Mouse (Mus musculus): ENCODE results near the gene Asna1.
A peak's percentile ranks its signal among the peaks of the same experiment; 100 is the strongest.

Gene Asna1

DNA sequence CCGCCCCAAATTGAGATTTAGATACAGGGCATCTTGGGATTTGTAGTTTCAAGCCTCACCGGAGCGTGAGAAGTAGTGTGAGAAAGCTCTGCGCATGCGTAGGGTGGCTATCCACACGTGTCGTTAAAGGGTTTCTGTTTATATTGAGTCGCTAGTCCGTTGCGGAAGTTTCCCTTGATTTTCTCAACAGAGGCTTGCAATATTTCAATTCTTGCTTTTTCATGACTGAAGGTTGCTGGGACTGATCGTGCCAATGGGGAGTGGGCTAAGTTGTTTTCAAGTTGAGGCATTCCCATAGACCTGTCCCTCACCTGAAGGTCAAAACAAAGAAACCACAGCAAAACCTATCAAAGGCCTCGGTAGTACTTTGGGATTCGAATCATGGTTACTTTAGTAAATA is 9.7 kb upstream of the Asna1 start:
- DNase-seq, result peak; percentile 59

DNA sequence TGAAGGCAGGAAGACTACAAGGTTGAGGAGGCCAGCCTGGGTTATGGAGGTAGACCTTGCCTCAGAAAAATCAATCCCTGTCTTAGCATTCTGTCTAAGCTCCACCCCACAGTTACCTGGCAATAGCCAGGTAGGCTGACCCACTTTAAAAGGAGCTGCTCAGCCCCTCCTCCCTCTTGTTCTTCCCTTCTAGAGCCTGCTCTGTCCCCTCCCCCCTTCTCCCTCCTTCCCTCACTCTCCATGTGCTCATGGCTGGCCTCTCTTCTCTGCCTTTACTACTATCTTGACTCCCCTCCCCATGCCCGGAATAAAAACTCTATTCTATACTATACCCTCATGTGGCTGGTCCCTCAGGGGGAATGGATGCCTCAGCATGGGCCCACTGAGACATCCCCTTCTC is 8.8 kb upstream of the Asna1 start:
- DNase-seq, result no peak

DNA sequence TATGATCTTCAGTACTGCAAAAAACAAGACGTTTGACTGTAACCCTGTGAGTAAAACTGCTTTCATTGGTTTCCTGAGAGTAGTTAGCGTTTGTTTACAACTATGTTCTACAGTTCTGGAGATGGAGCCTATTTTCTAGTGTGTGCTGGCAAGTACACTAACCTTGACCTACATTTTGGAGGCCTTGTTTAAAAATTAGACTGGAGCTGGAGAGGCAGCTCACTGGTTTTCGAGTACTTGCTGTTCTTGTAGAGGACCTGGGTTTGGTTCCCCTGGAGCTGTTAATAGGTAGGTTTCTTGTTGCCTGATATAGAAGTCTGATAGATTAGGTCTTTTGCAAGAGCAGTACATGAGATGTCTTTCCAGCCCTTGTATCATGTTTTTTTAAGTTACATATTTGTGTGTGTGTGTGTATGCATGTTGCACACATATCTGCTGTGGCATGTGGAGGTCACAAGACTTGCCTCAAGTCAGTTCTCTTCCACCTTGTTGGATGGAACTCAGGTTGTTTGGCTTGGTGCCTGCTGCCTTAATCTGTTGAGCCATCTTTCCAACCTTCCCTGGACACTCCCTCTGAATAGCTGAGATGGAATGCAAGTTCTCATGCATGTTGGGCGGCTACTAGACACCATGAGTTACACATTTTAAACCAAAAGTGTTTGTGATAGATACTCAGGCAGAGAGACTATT is 7.7 kb upstream of the Asna1 start:
- no peak for DNase-seq

DNA sequence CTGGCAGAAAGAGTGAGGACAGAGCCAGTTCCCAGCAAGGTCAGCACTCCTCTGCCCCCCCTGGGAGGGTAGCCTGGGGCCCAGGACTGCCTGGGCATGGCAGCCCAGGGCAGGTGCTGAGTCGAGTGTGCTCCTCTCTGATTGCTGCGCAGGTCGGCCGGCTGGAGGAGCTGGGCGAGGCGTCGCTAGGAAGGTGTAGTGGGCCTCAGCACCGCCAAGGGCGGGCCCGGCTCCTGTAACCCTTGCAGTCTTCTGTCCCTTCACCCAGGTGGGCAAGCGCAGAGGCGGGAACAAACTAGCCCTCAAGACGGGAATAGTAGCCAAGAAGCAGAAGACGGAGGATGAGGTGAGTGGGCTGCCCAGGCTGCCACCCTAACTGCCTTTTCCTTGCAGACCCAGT is 4.2 kb upstream of the Asna1 start:
- no peak for DNase-seq

DNA sequence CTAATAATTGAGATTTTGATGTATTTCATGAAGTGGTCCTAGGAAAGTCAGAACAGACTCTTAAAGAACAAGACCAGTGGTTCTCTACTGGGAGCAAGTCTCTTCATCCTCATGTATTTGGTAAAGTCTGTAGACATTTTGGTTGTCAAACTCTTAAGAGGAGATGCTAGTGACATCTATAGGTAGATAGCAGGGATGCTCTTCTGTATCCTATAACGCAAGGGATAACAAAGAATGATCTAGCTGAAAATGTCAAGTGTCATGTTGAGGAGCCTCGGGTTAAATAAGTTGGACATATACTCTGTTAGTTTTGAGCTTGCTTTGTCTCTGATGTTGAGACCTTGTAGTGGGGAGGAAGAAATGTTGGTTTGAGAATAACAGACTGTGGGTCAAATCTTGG is 2.8 kb upstream of the Asna1 start:
- DNase-seq, result no peak

DNA sequence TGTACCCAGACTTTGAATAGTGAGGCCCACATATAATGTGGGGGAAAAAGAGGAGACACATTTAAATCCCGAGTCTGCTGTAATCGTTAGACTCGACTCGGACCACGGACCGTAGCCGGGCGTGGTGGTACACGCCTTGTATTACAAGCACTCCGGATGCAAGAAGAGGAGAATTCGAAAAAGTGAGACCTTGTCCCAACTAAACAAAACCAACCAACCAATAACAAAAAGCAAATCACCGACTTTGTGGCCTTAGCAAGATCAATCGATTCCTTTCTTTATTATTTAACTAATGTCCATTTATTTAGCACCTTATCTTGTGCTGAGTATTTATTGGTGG is 2.4 kb upstream of the Asna1 start:
- DNase-seq, result no peak

DNA sequence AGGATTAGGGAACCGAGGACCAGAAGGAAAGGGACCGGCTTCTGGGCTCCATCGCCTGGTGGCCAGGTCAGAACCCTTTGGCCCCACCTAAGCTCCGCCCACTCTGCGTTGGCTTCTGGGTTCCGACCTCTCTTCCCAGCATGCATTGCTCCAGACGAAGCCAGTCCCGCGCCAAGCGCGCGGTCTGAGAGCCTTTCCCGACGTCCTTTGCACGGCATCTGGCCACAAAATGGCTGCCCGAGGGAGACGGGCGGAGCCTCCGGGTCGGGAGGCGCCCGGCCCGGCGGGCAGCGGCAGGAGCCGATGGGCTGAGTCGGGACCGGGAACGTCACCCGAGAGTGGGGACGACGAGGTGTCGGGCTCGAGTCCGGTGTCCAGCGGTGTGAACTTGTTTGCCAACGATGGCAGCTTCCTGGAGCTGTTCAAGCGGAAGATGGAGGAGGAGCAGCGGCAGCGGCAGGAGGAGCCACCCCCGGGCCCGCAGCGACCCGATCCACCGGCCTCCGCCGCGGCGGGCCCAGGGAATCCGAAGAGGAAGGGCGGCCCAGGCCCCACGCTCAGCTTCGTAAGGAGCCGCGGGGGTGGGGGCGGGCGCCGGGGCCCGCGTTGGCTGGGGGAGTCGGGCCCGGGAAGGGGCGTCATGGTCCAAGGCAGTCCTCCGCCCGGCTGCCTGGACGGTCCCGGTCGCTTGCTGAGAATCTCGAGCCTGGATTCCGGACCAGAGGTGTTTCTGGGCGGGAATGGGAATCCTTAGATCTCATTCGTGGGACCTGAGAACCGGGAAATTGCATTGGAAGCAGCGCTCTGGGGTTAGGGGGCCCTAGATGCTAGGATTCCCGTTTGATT is 1.8 kb upstream of the Asna1 start, which contains the start of gene Trir:
Gene Trir, plus strand, starts transcription at position 154 of the 846 bp plus-strand sequence.
- DNase-seq, result peak; percentile 96

DNA sequence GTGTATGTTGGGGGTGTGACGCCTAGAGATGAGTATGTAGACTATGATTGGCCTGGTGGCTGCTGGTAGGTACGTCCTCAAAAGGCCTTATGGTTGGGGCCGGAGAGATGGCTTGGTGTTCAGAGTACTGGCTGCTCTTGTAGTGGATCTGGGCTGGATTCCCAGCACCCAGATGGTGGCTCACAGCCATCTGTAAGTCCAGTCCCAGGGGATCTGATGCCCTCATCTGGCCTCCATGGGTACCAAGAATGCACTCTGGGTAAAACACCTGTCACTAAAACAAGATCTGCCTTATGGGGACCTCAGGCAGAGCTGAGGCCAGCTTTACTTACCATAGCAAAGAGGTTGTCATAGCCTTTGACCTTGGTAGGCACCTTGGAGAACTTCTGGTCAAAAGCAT is 1.2 kb downstream of the Asna1 start:
- DNase-seq, result no peak

DNA sequence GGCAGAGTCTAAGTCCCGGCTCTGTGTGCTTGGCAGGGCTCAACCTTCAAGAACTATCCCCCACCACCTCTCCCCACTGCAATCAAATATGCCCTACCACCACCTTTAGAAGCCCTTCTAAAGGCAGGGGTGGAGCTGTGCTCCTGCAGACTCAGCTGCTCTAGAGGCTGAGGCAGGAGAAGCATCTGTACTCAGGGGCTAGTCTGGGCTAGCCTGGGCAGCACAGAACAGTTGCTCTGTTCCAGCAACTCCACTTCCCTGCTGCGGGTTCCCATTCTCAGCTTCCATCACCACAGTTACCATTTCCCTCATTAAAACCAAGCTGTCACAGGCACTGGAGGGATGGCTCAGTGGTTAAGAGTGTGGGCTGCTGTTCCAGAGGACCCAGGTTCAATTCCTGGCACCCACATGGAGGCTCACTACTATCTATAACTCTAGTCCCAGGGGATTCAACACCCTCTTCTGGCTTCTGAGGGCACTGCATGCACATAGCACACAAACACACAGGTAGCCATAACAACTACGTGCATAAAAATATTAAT is 3.5 kb downstream of the Asna1 start:
- DNase-seq, result no peak

DNA sequence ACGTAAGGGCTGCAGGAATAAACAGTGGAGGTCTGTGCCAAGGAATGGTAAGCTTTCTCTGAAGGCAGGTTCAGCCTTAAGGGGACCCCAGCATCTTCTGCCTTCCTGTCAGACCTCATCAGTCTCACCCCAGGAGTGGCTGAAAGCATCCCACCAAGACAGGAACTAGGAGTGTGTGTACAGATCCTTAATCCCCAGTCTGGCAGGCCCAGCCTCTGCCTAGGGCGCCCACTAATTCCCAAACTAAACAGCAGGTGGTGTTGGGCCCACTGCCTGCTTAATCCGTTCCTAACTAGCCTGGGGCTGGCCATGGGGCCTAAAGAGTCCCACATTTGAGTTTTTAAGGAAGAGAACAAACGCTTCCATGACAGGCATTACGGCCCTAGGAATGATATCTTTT is 7.9 kb downstream of the Asna1 start:
- no peak for DNase-seq

DNA sequence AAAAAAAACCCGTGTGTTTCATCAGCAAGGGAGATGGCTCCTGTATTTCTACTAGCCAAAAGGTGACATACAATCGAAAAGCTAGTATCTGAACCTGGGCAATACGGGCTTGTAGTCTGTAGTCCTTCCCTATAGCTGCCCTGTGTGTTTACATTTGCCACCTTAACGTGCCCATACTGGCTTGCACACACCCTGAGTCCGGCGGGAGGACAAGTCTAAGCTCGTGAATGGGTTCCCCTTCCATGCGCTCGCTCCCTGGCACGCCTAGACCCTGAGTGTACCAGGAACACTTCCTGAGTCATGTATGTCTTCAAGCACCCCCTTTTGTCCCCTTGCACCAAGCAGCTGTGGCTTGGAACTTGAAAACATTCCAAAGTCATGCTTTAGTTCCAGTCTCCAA is 8.4 kb downstream of the Asna1 start:
- DNase-seq, result no peak

DNA sequence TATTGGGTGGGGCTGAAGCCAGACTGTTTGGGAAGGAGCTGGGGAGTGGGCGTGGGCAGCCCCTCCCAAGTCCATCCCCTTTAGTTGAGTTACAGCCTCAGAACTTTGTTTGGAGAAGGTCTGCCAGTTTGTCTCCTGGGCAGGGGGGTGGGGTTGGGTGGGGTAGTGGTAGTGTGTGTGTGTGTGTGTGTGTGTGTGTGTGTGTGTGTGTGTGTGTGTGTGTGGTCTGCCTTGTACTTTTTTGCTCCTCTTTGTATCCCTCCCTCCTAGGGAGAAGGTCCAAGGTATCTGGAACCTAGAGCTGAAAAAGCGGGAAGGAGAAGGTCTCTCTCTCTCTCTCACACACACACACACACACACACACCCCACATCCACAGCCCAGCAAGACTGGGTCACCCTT is 10.7 kb downstream of the Asna1 start, which contains the start of gene Best2:
Gene Best2, minus strand, starts transcription at position 101 of the 400 bp plus-strand sequence.
- no peak for DNase-seq

DNA sequence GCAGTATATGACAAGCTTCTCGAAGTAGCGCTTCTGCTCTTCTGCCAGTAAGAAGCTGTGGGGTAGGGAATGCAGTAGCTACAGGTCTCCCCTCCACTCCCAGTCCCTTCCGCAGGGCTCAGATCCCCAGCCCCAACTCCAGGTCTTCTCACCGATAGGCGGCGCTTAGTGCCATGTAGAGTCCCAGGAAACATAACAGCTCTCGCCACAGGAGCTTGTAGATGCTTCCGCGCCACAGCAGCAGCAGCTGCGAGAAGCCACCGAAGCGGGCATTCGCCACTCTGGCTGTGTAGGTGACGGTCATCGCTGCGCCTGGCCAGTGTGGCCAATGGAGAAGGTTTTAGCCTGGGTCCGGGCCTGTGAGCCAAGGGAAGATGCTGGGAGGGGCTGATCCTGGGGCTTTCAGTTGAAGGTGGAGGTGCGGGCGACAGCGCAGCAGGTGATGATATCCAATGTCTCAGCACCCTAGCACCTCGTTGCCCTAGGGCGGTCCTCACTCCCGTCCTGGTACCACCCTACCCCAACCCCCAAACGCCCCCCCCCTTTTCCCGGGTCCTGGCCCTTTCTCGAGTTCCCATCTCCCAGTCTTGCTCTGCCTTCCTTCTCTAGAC is 11.7 kb downstream of the Asna1 start:
- DNase-seq, result peak; percentile 69

DNA sequence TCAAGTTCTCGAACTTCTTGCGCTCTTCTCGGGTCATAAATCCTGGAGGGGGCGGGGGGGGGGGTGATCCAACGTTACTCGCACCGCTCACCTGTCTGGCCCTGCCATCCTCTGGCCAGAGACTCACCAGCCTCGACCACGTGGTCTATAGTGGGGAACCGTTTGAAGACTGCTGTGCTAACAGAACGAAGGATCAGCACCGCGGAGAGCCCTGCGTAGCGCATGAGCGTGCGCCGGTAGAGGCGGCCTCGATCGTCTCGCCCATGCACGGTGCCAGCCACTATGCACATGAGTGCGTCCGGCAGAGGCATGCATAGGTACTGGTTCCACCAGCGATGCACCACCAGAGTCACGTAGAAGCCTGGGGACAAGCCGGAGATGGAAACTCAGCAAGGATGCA is 13.8 kb downstream of the Asna1 start:
- no peak for DNase-seq

DNA sequence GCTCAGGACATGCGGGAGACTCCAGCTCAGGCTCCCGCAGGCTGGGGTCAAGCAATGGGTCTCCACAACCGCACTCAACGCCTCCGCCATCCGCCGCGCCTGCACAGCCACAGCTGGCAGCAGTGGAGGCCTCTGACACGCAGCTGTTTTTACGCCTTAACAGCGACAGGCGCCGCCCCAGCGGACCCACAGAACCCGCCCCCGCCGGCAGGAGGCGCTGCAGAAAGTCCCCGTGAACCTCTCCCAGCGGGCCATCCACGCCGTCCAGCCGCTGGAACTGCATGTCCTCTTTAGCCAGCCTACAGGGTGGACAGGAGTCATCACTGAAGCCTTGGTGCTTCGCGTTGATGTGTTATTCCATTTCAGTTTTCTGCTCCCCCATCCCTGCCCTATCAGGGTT is 17.4 kb downstream of the Asna1 start:
- DNase-seq, result no peak

DNA sequence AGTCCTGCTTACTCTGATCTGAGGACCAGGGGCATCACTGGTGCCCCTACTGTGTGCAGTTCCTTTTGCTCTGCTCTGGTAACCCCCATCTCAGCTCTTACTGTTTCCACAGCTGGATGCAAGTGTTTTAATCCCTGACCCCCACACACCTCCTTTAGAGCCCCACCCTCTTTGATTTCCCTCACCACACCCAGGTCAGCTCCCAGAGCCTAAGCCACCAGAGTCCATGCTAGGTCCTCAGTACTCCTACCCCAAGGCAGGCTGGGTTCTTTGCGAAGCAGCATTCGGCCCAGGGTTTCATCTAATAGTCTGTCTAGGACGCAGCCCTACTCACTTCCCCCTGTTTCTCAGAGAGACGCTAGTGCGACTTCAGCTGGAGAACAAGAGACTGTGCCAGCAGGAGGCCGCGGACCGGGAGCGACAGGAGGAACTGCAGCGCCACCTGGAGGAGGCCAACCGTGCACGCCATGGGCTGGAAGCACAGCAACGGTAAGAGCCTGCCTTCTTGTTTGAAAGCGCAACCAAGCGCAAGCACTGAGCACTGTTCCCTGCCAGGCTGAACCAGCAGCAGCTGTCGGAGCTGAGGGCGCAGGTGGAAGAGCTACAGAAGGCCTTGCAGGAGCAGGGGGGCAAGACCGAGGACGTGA is 27.3 kb downstream of the Asna1 start:
- DNase-seq, result peak; percentile 93

DNA sequence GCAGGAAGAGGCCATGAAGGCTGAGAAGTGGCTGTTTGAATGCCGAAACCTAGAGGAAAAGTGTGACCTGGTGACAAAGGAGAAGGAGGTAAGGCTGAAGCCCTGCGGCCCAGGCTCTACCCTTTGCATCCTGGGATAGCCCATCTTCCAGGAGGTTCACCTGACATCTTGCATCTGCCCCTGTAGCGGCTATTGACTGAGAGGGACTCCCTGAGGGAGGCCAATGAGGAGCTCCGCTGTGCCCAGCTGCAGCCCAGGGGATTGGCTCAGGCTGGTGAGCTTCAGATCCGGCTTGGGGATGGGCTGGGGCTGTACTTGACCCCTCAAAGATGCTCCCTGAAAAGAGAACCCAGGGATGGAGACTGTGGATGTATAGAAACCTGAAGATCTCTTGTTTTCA is 28.1 kb downstream of the Asna1 start:
- no peak for DNase-seq

DNA sequence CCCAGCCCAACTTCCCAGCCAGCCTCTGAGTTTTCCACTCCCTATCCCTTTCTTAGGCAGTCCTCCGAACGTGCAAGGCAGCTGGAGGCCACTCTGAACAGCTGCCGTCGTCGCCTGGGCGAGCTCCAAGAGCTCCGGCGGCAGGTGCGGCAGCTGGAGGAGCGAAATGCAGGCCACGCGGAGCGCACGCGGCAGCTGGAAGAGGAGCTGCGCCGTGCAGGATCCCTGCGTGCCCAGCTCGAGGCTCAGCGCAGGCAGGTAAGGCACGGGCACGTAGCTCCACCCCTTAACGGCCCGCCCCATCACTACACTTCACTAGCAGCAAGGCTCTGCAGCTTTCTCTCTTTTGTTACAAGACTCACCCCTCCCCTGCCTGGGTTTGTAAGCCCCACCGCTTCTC is 29.4 kb downstream of the Asna1 start:
- no peak for DNase-seq

DNA sequence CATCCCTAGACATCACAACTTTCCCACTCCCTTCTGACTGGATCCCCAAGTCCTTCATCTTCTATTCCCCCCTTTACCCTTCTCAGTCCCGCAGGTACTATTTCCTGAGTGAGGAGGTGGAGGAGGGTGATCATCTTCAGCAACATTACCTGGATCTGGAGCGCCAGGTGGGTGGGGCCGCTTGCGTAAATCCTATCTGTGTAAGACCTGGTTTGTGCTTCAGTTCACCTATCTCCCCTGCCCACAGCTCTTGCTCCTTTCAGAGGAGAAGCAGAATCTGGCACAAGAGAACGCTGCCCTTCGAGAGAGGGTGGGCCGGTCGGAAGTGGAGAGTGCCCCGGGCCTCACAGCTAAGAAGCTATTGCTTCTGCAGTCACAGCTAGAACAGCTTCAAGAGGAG is 30.7 kb downstream of the Asna1 start:
- no peak for DNase-seq

DNA sequence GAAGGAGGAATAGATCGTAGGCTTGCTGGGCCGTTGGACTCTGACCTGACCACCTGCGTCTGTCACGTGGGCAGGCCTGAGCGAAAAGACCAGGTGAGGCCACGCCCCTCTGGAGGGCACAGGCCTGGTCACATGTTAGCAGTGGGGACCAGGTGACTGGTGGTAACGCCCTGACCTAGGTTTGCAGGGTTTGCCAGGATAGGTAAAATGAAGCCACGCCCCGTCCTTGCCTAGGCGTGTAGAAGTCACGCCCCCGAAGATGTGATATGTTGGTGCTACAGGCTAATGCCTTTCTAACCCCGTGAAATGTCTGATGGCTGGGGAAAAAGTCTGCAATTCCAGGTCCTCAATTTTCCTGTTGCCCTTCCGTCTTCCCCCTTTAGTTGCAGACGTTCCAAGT is 34.2 kb downstream of the Asna1 start:
- DNase-seq, result peak; percentile 74

DNA sequence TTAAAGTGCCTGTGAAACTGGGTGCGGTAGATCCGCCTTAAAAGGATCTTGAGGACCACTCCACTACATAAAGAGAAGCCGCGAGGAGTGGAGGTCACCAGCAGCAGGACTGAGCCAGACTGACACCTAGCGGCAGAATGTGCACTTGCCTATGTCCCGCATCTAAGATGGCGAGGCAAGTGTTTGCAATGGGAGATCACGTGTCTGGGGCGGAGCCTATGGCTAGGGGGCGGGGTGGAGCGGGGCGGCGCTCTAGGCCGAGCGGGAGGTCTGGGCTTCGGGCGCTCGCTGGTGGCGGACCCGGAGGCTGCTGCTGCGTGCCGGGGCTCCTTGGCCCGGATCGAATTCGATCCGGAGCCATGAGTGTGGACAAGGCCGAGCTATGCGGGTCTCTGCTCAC is 34.7 kb downstream of the Asna1 start, which contains the start of gene Hook2:
Gene Hook2, plus strand, starts transcription at position 255 of the 400 bp plus-strand sequence.
- DNase-seq, result peak; percentile 95

DNA sequence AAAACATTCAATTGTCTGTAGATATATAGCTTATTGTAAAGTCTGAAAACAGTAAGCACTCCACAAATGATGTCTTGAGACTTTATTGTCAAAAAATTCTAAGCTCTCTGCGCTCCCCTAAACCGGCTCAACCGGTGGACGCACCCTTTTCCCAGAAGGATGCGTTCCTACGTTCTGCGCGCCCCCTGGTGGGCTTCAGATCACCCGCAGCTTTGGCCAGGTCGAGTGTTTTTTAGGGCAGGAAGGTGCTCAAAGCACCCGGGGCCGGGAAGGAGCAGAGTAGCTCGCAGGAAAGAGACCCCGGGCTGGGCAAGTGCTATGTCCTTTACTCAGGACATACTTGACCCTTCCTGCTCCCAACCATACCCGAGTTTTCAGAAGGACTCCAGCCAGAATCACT is 35.3 kb downstream of the Asna1 start:
- peak; percentile 88 for DNase-seq

DNA sequence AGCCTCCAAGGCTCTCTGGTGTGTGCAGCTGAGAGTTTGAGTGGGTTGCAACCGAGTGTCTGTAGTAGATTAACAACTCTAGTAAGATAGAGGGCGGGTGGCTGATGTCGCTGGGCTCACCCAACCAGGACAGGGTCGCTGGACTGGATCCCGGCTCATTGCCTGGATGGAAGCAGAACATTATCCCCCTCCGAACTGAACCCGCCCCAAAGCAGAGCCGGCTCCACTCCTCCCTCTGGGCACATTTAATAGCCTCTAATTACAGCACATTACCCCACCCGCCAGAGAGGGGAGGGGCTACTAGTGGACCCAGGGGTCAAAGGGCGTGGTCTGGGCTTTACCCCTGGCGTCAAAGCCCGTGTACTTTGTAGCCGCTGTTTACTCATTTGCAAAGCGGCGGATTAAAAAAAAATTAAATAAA is 35.8 kb downstream of the Asna1 start:
- DNase-seq, result peak; percentile 57
